Mouse (Mus musculus) T-helper 17 cell (primary cell): ENCODE results near the gene Podxl.

Experiments used
- in situ Hi-C, 2 experiments: fragments of 300-600 bp; cut with MboI, MseI; formaldehyde crosslinking; loops; 1 replicate in 1 of 2; 2 replicates in 1 of 2; pipeline ENCODE4 v1.15.1; 2025; ENCODE audit warnings: high pct_unique_total_duplicates in 2 of 2

Gene Podxl

GRCm38 (mm10) chr6:31524647-31525046 lies 39.1 kb downstream of the Podxl start:
- in situ Hi-C loops, result loop anchor here in 1 of 2 experiments (5.0 kb wide), 1 partner anchor 108 kb away; no protein-coding TSS in a partner anchor

DNA sequence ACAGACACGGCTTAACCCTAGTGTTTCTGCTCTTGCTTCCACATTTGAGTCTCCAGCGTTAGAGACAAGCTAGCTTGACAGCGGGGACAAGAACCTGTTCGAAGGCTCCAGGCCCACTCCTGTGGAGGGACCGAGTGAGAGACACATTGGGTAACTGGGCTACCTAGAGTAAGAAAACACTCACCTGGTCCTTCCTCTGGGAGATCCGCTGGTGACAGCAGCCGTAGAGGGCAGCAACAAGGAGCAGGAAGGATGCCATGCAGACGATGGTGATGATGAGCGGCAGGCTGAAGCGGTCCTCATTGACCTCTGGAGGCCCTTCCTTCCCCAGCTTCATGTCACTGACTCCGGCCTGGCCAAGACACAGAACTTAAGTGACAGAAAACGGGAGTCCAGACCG lies 39.7 kb downstream of the Podxl start:
- in situ Hi-C loops, result loop anchor here in 1 of 2 experiments (5.0 kb wide), 1 partner anchor 108 kb away; no protein-coding TSS in a partner anchor

DNA sequence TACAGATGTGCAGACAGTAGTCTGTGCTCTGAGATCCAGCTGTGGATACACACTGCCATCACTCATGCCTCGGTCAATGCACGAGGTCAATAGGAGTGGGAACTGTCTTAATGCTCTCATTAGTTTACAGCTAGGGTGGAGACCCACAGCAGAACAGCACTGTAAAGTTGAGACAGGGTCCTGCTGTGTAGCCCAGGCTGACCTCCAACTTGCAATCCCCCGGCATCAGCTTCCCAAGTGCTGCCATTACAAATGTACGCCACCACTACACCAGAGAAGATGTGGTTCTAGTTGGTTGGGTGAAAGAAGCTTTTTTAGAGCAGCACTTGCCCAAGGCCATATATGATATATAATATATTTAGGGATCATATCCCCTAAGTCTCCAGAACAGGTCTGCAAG lies 40.1 kb downstream of the Podxl start:
- in situ Hi-C loops, result loop anchor here in 1 of 2 experiments (5.0 kb wide), 1 partner anchor 109 kb away; no protein-coding TSS in a partner anchor

- in situ Hi-C loops, result loop anchor here in 1 of 2 experiments (5.0 kb wide), 1 partner anchor 109 kb away; no protein-coding TSS in a partner anchor
Observed at GRCm38 (mm10) chr6:31523039-31523438, 40.7 kb downstream of the Podxl start.

GRCm38 (mm10) chr6:31522478-31522877 lies 41.3 kb downstream of the Podxl start:
- in situ Hi-C loops, result loop anchor here in 1 of 2 experiments (5.0 kb wide), 1 partner anchor 110 kb away; no protein-coding TSS in a partner anchor

DNA sequence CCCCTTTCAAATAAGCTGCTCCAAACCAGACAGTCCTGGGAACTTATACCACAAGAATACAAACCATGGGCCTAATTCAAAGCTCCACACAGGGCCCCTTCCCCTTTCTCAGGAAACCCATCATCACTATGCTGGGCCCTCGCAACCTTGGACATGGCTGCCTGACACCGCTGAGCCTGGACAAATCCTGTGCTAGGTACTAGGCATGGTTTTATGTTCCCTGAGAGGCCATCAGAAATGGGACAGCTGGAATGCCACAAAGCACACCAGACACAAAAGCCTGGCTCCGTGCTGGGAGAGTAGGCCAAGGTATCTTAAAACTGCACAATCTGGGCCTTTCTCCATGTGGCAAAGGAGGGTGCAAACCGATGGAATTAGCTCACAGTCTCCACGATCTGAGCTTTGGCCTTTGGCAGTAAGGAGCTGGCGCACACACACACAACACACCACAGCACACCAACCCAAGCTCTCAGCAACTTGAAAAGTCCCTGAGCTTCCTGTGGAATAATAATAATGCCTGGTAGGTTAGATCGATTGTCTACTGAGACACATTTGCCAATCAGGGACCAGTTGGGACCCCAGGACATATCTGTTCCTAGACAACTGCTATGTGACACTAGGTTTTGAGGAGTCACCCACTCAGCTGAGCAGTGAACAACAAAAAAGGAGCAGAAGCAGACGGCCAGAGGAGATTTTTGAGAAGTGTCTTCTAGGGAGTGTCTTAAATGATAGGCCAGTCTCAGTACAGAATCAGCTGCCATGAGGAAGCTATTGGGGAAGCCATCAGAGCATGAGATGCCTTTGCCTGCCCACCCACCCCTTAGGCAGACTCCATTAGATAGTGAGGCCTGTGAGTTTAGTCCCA lies 42.1 kb downstream of the Podxl start:
- in situ Hi-C loops, result loop anchor here in 1 of 2 experiments (5.0 kb wide), 1 partner anchor 111 kb away; no protein-coding TSS in a partner anchor

DNA sequence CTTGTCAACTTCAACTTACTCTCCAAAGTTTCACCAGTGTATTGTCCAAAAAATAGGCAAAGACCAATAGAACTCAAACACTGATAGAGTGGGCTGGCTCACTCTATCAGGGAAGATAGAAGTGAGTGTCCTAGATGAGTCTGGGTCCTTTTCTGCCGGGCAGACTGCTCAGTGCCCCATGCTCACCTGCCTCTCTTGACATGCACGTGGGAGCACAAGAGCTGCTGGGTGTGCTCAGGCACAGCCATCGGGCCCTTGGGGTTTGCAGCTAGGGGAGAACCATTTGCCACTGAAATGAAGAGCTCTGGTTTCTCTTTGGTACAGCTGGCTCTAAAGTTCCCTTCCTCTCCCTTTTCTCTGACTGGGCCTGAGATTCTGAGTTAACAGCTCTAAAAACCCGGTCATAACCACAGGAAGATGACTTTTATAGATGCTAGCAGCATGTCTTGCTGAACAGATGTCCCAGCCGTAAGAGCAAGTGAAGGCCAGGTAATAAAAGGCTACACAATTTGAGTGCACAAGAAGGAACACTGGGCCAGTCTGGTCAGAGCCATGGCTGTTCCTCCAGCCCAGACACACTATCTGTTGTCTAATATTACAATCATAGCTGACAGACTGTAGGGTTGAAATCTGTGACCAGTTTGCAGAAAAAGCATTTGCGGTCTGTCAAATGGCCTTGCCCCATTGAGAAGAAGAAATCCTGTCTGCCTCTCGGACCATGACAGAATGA lies 43.1 kb downstream of the Podxl start:
- in situ Hi-C loops, result loop anchor here in 1 of 2 experiments (5.0 kb wide), 1 partner anchor 112 kb away; no protein-coding TSS in a partner anchor

DNA sequence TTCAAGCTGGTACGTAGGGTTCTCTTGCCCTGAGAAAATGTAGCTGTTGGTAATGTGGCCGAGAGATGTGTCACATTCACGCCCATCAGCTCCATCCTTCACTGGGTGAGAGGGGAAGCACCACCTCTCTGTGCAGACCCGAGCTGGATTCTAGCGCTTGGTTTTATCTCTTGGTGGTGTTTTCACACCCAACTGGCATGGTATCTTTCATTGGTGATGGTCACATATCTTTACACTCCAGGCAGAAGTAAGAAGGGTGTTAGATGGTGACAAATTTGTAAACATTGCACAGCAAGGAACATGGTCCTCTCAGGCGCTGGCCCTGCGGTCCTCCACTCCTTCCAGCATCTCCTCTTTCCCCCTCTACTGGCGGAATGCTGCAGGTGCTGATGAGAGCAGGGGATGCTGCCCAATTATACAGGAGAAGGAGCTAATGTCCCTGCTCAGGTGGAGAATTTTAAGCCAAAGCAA lies 44.7 kb downstream of the Podxl start:
- in situ Hi-C loops, result no loop called here

DNA sequence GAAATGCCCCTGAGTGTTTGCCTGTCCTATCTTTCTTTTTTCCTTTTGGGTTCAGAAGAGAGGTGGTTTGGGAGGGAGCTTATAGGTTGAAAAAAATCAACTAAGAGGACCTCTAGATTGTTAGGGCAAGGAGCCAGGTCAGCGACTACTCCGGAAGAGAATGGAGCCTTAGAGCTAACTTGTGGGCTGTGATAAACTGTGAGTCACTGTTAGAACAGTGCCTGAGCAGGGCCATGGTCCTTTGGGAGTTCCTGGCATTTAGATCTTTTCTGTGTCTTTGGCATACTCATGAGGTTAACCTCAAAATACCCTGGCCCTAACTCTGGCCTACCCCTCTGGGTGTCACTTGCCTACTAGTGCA lies 45.5 kb downstream of the Podxl start:
- in situ Hi-C loops, result no loop called here

DNA sequence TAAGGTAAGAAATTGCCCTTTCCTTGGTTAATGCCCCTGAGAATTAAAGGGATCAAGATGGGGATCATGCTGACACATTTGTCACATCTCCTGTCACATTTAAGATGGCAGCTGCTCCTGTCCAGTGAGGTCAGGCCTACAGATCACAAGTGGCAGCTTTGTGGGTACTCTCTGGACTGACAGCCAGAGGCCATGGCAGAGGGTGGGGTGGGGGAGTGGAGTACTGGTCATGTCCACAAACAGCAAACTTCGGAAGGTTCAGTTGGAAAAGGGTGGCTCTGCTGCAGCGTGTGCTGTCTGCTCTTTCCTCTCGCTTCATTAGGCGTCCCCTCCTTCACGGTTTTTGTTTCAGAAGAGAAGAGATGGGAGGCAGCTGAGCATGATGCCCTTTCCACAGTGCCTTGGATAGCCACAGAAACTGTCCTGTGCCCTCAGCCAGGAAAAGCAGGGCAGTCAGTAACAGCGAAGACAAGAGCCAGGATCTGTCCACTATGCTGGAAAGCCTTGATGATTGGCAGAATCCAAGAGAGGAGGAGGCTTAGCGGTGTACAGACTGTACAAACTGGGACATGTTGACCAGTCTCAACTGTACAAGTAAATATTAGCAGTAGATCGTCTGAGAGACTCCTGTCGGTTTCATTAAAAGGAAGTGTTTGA lies 46.0 kb downstream of the Podxl start:
- in situ Hi-C loops, result no loop called here

DNA sequence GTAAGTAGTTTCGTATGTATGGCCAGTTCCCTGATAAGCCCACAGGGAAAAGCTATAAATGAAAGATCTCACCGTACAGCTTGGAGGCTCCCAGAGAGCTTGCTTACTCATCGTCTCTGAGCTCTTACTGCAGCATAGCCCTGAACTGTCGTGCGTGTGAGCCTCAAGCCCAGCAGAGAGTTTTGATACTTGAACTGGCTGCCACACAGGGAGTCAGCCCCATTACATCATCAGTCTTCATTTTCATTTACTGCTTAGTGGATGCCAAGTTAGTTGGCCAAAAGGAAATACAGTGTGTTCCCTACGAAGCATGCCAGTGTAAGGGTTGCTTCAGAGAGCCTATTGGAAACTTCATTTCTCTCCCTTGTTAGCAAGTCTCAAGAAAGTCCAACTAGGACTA lies 50.1 kb downstream of the Podxl start:
- in situ Hi-C loops, result no loop called here

DNA sequence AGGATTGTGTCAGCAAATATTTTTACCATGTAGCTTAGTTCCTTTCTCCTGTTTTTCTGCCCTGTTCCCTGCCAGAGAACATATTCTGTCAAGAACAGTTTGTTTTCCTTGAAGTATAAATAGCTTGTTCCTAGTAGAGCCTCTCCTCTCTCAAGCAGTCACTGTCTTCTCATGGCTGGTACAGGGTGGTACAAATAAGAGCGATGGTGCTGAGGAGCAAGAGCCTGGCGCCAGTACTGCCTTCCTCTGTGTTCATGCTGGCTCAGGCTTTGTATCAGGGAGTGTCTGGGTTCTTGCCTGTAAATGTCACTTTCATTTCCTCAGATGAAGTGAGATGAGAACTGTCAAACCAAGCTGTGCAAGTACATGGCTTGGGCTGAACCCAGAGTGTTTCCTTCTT lies 61.2 kb downstream of the Podxl start:
- in situ Hi-C loops, result no loop called here

DNA sequence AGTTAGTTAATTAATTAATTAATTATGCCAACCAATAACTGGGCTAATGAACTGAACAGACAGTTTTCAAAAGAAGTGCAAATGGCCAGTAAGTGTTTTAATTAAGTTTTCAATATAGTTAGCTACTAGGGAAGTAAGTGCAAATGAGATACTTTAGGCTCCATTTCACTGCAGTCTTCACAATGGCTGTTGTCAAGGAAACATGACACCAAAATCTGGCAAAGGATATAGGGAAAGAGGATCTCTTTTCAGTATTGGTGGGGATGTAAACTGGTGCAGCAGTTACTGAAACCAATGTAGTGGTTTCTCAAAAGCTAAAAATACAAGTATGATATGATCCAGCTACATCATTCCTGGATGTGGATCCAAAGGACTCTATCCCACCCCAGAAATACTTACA lies 63.1 kb downstream of the Podxl start:
- in situ Hi-C loops, result no loop called here

GRCm38 (mm10) chr6:31500260-31500659 lies 63.5 kb downstream of the Podxl start:
- in situ Hi-C loops, result no loop called here

- in situ Hi-C loops, result no loop called here
Observed at GRCm38 (mm10) chr6:31499836-31500235, 63.9 kb downstream of the Podxl start.

DNA sequence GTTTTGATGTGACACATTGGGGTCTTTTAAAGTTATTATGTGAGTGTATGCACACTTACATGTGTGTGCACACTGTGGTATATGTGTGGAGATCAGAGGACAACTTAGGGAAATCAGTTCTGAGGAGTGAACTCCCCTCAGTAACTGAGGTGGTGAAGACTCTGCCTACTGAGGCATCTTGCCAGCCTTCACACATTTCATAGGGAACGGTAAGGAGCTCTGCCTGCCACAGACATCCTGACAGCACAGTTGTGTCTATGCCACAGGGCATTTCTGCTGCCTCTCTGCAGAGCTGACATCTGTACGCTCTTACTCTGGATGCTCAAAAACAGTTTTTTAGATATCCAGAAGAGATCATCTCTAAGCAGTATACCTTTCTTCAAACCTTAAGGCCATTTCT lies 67.6 kb downstream of the Podxl start:
- in situ Hi-C loops, result no loop called here

DNA sequence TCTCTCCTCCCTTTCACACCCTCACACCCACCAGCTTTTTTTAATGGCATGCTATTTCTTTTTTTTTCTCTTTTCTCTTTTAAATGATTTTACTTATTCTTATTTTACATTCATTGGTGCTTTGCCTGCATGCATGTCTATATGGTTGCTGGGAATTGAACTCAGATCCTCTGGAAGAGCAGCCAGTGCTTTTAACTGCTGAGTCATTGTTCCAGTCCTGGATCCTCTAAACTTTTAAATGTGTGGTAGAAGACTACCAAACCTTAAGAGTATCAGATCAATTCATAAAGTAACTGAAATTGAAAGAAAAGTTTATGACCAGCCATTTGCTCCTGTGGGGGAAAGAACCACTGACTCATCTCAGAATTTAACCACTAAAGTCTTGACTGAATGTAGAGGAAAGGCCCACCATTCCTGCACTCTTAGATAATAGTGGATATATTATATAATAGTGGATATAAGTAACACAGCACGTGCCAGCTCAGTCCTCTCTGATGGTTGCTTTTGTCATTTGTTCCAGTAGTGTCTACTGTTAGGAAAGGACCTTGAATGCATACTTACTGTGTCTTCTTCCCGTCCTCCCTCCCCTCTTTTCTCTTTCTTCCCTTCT lies 68.6 kb downstream of the Podxl start:
- in situ Hi-C loops, result no loop called here

GRCm38 (mm10) chr6:31489950-31490349 lies 73.8 kb downstream of the Podxl start:
- in situ Hi-C loops, result no loop called here

GRCm38 (mm10) chr6:31486601-31487000 lies 77.2 kb downstream of the Podxl start:
- in situ Hi-C loops, result no loop called here

DNA sequence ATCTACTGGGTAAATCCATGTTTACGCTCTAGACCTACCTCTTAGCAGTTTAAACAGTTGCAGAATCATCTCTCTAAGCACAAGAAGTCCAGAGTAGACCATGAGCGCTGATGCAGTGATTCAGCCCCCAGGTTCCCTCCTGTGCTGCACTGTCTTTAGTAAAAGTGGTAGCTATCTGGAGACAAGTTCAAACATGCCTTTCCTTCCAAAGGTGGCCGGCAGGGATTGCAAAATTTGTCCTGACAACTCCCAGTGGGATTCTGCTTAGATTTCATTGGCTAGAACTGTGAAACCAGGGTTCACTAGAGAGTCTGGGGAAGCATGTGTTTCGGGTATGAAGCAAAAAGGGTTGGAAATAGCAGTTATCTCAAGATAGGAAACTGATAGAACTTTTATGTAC lies 83.8 kb downstream of the Podxl start:
- in situ Hi-C loops, result no loop called here

DNA sequence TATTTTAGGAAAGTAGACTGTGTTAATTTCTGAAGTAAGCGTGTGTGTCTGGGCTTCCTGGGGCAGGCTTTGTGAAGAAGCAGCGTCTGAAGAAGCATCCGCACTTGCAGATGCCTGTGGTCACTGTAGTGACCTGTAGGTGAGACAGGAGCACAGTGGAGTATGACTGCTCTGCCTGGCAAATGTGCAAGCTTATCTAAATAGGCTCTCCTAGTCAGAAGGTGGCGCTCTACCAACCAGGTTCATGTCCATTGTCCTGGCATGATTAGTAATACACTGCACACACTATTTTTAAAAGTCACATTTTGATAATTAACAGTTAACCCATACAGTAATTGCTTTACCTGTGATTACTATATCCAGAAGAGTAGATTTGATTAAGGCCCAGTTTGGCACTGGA lies 85.6 kb downstream of the Podxl start:
- in situ Hi-C loops, result no loop called here
